Mouse (Mus musculus) adrenal gland, postnatal 10 days (tissue): ENCODE measurements around the gene Prdm15. TPM values are rescaled to one million over a fixed set of nuclear protein-coding genes. Genes with fewer than 3 reads are reported as not detected.

ENCODE experiments used
- DNase-seq: peaks from one replicate; pipeline ENCODE4 v3.0.0; 2021; ENCODE audit warnings: mixed read lengths
- long read RNA-seq, 2 experiments: library from polyadenylated mRNA; stranded (forward); transcript quantifications; one replicate each; pipeline ENCODE4 v2.0.0; 2021
- total RNA-seq, 2 experiments: library from RNA; stranded (reverse); gene quantifications; 2 replicates each; pipeline ENCODE4 v1.2.3; 2021

The Prdm15 gene
- 10 to 100 TPM in 1 of 2 experiments, 1 to 10 TPM in 1; 7.7 to 12.6 TPM for total RNA-seq
- long read RNA-seq, experiment 1, partial matches to known transcripts, result 1 of 5 reads
- long read RNA-seq, experiment 1, other reads (novel, unspliced or antisense), result 4 of 5 reads
- long read RNA-seq, experiment 2, partial matches to known transcripts, result 0 of 1 reads
- long read RNA-seq, experiment 2, other reads (novel, unspliced or antisense), result 1 of 1 reads

DNA sequence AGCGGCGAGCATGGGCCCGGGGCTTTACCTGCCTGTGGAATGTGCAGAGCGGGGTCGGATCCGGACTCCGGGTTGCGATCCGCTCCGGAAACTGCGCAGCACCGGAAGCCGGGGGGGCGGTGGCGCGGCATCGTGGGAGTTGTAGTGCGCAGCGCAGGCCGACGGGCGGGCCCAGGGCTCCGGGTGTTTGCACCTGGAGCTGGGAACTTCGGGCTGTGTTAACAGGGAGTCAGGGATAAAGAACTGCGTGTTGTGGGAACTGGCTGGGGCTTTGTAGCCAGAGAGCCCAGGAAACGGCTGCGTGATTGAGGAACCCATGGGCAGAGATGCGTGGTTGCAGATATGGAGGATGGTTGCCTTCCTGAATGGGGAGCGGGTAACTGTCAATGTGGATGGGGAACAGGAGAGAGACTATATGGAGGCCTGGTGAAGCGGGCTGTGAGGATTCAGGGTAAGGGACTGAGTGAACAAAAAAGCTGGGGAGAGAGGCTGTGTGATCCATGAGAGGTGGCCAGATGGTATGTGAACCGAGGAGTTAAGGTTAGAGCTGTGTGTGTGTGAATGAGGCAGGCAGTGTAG, at the start of gene Prdm15:
Gene Prdm15, minus strand, starts transcription at position 110 of the 579 bp plus-strand sequence.
- DNase-seq, result peak; percentile 92

DNA sequence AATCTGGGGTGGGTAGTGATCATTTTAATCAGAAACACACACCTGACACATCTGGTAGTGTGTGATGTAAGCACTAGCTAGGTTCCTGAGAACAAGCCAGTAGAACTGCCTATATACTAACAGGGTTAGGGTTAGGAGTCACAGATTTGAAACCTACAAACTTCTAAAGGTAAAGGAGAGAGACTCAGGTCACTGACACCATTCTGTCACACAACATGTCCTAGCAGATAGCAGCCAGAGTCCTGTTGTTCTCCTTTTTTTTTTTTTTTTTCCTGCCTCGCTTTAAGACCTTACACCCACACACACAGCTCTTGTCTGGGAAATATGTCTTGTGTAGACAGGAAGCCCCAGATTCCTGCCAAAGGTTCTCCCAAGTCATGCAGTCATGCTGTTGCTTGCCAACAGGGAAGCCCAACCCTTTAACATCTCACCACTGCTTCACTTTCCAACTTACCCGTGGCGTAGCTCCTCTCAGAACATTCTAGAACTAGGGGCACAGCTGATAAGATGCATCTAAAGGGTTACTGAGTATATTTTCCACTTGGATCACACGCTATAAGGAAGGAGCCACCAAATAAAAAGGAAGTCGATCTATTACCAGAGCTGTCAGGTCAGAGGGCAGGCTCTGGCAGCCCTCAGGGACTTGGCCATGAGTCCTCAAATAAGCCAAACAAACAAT, 45.8 kb upstream of the Prdm15 start:
- peak; percentile 60 for DNase-seq

DNA sequence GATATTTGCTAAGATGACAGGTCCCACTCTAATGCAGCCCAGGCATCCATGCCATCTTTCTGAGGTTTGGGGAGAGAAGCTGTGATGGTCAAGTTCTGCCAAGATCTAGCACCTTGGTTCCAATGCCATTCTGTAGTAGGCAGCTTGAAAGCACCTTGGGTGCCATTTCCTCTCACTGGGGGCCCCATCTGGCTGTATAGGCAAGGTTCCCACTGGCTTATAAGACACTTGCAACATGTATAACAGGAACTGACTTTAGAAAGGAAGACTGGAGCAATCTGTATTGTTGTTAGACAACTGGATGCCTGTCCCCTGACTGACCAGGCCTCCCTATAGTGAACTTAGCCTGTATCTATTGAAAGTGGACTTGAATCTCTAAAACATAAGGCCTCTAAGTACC, 36.1 kb upstream of the Prdm15 start:
- DNase-seq, result no peak

DNA sequence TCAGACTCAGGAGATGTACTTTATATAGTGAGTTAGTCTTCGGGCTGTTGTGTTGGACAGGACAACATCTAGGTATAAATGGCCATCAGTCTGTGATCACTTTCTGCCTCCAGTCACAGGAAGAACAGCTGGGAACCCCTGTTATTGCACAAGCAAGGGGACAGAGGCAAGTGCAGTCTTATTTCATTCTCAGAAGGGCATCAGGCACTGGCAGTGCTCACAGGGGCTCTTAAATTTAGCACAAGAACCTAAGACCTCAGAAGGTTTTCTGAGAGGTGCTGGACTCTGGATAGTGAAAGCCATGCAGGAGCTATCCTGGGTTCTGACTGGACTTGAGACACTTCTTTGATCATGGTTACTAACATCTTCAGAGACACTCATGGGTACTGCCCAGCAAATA, 32.0 kb upstream of the Prdm15 start:
- DNase-seq, result no peak

DNA sequence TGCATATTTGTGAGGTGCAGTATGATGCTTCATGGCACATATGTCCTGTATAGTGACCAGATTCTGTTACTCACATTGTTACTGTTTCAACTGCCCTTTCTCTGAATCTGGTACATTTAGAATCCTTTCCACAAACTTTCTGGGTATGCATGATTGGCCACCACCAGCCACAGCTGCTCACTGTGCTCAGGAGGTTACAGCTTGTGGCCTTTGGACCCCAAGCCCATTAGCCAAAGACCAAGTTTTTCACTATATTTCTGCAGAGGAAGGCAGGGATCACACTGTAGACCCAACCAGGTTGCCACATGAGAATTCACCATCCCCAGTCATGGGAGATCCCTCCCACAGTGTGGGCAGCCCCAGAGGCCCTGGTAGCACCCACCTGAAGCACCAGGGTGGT, 31.2 kb upstream of the Prdm15 start:
- DNase-seq, result no peak

DNA sequence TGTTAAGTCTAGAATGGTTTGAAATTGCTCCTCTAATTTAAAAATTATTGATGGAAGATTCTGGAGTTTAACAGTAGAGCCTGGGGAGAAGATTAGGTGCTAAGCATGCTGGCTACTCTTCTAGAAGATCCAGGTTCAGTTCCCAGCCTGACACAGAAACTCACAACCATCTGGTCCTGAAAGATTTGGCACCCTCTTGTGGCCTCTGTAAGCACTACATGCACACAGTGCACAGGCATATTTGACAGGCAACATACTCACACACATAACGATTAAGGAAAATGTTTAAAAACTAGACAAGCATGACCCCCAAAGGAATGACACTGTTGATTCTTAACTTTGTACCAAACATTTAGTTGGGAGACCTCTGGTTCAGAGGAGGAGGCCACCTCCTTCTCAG, 27.5 kb upstream of the Prdm15 start:
- peak; percentile 68 for DNase-seq

DNA sequence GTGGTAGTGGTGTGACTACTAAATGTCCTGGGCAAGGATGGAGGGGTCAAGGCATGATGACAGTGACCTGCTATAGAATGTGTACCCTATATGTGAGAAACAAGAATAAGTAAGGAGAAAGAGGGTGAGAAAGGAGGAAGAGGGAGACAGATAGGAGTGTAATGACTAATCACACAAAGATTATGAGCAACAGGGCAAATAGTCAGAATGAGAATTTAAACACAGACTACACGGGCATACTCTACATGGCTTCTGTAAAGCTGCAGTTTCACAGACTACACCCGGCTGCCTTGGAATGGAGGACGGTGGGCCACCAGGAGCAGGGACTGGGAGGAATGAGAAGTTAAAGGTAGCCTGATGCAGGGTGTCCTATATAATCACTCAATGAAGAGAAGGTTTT, 25.9 kb upstream of the Prdm15 start:
- DNase-seq, result no peak

DNA sequence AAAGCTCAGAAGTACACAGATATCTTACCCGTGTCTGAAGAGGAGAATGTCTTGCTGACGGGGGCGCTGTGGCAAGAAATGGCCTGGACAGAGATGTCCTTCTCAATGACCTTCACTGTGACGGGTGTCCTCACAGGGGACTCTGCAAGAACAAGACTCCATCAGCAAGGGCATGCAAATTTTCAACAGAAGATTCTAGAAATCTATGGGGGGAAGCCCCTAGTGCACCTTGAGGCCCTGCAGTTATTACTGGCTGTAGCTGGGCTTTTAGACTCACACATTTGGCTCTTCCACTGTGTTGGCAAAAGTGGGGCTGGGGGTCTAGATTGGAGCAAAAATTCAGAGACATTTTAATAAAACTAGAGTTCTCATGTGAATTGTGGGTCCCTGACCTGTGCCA, 23.5 kb upstream of the Prdm15 start:
- DNase-seq, result no peak

DNA sequence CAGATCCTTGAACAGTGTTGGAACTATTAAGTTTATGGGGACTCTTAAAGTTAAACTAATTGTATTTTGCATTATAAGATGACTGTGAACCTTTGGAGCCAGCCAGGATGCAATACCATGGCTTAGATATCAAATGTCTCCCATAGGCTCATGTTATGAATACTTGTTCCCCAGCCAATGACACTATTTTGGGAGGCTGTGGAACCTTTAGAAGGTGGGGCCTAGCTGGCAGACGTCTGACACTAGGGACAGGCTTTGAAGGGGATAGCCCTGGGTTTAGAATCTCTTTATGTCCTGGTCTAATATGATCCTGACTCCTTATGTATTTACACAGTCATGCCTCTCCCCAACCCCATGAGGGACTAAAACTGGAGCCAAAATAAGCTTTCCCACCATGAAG, 22.7 kb upstream of the Prdm15 start:
- DNase-seq, result no peak

DNA sequence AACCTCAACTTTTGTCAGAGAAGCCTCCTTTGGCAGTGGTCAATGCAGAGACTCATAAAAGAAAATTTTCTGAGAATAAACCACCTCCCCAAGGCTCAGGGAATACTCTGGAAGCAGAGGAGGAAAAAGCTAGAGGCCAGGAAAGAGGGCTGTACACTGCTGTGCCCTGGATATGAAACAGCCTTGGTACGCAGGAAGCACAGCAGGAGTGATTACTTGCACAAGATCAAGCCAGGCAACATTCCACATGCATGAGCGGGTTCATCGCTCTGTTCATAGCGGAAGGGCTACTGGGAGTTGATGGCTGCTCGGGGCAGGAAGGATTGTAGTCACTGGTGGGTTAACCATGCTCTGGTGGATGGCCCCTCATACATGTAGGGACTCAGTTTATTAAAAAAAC, 21.0 kb upstream of the Prdm15 start:
- DNase-seq, result no peak

DNA sequence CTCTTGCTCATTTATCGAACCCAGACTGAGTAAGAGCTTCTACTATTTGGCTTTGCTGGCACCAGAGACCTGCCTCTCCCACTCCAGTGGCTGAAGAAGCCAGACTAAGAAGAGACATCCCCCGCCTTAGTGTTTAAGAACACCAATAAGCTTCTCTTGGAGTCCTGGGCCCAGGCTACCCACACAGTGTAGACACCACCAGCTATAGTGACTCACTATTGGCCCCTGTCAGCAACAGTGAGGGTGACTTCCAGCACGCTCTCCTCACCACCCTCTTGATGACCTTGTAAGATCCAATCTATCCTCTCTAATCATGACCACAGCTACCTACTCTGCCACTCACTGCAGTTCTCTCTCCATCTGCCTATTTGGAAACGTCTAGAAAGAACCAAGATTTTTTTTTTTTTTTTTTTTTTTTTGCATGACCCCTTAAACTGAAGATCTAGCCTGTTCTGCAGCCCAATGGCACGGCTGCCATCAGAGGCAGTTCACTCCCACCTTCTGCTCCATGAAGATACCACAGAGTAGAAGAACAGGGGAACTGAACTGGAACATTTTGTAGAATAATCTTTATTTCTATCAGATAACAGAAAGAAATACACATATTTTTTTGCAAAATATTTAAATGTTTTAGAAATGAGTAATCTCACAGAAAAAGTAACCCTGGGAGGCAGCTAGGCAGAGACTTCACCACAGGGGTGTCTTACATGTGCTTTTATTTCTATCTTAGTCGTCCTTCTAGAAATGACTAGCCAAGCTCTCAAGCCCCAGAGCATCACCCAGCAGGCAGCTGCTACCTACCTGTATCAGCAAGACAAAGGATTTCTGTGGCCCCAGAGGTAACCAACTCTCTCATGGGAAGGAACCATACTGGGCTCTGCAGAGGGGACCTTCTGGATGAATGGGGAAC, 17.8 kb upstream of the Prdm15 start:
- no peak for DNase-seq

DNA sequence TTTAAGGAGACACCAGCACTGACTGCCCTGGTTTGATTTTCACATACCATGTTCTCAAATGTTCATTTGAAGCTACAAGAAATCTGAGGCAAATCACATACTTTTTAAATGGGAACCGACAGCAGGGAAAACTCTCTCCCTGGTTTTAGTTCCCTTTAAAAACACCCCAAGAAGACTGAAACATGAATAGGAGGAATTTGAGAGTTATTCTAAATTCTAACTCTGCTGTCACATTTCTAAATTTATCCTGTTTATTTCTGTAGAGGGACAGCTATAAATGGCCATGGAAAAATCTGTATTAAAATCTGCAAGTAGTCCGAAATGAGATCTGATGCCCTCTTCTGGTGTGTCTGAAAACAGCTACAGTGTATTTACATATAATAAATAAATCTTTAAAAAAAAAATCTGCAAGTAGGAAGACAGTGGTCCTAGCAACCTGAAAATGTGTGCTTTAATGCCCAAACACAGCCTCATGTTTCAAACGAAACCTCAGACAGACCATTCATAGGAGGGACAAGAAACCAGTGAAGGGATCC, 12.3 kb upstream of the Prdm15 start:
- DNase-seq, result no peak

DNA sequence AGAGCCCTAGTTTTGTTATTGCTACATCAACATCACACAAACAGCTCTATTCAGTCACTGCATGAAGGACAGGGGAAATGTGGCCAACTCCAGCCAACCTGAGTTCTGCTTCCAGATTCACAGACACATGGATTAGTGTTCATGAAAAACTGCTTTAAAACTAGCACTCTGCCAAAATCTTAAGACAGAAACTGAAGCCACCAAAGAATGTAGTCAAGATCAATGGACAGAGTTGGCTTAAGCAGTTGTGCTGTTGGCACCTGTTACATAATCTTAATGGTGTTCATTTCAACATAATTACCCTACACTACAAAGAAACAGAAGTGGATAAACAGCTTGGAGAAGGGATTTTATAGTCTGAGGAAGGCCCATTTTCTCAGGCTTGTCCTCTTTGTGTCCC, 4.4 kb upstream of the Prdm15 start:
- no peak for DNase-seq

DNA sequence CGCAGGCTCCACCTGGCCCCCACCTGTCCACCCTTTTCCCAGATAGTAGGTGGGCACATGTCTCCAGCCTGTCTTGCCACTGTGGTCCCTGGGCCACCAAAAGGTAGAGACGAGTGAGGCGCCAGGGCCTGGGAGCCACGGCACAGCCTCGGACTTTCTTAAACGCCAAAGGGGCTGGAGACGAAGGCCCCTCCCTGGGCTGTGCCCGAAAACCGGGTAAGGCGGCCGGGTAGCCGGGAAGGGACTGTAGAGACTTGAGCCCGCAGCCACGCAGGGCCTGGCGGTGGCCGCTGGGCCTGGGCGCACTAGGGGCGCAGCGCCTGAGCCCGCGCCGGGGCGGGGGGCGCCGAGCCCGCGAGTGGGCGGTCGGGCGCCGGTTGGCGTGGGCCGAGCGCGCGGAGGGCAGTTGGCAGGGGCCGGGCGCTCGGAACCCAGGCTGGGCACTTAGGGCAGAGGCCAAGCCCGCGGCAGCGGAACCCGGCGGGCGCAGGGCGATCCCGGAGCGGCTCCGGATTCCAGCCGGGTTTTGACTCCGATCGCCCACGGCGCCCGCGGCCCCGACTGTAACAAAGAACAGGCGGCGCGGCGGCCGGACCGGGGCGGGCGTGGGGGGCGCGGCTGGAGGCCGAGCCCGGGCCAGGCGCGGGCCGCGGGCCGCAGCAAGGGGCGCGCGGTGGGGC, 449 bp downstream of the Prdm15 start:
- peak; percentile 92 for DNase-seq

DNA sequence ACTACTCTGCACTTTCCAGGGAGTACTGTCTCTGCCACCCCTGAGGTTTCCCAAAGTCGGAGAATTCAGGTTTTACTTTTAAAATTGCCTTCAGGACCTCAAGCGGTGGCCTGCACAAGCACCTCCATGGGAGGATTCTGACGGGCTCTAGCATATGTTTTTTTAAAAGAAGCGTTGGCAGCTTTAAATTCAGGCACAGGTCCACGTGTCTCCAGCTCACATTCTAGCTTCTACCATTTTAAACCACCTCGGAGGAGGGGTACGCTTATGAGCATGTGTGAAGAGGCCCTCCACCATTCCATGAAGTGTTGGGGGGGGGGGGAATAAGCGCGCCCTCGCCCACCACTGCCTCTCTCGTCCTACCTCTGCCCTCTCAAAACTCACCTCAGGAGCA, 986 bp downstream of the Prdm15 start:
- peak; percentile 31 for DNase-seq

DNA sequence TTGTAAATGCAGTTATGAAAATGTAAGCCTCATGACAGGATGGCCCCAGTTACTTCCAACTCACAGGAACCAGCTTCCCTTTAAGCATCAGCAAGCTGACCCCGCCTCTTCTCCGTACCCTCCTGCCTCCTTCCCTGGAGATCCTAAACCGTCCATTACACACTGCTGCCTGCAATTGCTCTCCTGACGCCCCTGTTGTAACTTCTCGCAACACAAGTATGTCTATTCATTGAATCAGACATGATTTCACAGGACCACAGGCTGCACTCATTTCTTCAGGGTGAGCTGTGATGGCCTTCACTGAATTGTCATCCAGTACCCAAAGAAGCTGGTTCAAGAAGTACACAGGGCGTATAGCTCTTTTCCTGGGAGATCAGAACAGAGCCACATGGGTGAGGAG, 2.8 kb downstream of the Prdm15 start:
- no peak for DNase-seq

DNA sequence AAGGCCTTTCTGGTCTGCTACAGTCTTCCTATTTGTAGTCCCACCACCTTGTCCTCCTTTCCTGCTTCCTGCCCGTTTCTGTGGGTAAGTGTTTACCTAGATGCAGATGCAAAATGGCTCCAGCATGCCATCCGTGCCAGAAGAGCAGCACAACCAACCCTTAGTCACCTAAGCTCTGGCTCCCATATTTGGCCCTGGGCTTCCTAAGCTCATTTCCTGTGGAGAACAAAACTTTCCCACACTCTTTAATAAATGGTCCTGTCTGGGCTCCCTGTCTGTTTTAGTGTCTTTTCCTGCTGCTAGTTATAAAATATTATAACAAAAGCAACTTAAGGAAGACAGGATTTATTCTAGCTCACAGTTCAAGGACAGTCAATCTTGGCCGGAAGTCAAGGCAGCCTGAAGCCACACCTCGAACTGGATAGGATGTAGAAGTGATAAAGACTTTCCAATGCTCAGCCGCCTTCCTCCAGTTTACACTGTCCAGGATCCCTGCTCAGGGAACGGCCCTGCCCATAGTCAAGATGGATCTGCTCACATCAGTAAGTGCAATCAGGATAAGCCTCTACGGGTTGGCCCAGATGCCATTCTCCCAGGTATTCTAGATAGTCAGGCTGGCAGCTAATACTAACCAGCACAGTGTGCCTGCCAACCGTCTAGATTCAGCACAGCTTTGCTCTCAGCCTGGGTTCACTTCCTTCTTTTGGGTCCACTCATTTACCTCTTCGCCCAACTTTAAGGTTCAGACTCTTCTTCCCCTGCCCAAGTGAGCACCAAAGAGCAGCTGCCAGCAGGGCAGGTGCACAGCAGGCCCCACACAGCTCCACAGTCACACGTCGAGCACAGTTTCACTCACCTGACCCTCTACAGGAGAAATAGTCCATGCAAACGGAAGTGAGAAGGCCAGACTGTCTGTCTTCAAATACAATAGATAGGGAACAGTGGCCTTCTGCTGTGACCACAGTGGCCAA, 6.4 kb downstream of the Prdm15 start:
- DNase-seq, result peak; percentile 41

DNA sequence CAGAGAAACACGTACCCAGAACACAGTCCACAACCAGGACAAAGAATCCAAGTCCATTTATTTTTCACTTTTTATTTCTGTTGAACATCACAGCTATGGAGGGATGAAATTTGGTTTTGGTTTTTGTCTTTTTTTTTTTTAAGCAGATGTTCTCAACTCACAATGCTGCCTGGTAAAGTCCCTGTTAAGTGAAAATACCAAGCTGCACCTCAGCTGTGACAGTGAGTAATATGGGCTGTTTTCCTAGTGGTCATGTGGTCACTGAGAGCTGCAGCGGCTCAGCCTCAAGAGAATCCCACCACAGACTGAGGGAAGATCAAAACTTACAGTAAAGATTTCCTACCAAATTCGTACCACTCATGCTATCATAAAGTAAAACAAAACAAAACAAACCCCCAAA, 19.5 kb downstream of the Prdm15 start:
- DNase-seq, result no peak

DNA sequence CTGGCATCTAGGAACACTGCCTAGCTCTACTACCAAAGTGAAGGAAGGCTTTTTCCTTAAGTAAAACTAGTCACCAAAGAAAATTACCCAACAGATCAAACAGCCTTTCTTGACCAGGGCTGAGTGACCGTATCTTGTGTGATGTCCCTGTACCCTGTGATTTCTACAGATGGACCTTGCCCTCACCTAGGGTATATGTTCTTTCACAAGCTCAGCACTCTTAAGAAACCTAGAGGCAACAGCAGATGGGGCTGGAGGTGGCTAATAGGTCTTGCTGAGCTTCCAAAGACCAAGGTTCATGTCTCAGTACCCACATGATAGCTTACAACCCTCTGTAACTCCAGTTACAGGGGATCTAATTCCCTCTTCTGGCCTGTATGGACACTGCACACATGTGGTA, 23.4 kb downstream of the Prdm15 start:
- no peak for DNase-seq

DNA sequence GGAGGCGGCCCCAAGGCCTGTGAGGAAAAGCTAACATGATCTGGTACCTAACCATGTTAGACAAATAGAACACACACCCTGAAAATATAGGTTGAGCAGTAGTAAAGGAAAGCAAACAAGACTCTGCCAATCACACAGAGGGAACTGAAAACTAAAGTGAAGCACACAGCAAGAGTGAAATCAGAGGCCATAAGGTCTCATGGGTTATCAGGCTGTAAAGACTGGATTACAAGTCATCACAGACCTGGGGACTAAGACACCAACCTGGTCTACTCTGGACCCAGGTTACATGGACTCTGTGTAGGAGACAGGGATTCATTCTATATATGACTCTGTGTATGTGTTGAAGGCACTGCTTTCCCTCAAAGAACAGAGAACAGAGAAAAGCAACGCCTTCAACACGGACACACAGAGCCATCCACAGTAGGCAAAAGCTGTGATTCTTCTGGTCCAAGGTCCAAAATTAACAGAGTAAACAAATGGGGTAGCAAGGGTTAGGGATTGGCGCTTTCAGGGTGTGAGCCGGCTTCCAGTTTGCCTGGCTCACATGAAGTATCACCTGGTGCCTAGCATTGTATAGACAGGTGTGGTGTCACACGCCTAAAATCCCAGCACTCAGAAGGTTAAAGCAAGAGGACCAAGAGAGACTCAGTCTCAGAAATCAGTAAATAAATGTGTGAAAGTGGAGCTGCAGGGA, 28.2 kb downstream of the Prdm15 start:
- no peak for DNase-seq
